Mouse (Mus musculus): ENCODE data around the gene Pcna. TPM values are rescaled to one million over a fixed set of nuclear protein-coding genes. Genes with fewer than 3 reads are reported as not detected.

Pcna gene
- total and polyA plus RNA-seq, 3 experiments, result 308 to 541 (median 427) TPM

- Histone ChIP-seq H3K27ac (ENCODE audit: control insufficient read depth, low read depth, low read length) (no peak overlapping the region), H3K9ac (ENCODE audit: control insufficient read depth, low read depth, low read length, poor library complexity, severe bottlenecking) (no peak overlapping the region)
- TF ChIP-seq POLR2A (IDR thresholded peaks at IDR 0.05; ENCODE audit: control insufficient read depth in 1 of 2, insufficient read depth in 1 of 2, low read depth in 1 of 2, low read length in 2 of 2, poor library complexity in 1 of 2) (no peak), ETS1 (IDR thresholded peaks at IDR 0.05; ENCODE audit: low read depth, low read length) (no peak), ELF1 (IDR thresholded peaks at IDR 0.05; ENCODE audit: low read depth, low read length) (no peak), MAZ (IDR thresholded peaks at IDR 0.05; ENCODE audit: low read depth, low read length) (no peak), MAX (IDR thresholded peaks at IDR 0.05; ENCODE audit: low read length) (no peak), MXI1 (IDR thresholded peaks at IDR 0.05; ENCODE audit: low read depth, low read length) (no peak)
These were observed 31.5 kb upstream of the Pcna start for GRCm38 (mm10) chr2:132284492-132285139.

GRCm38 (mm10) chr2:132283236-132284070 is 30.3 kb upstream of the Pcna start:
- H3K79me2 ChIP-seq (ENCODE audit: control insufficient read depth, insufficient read depth, low read length, poor library complexity), result 0 out of 2 replicates have a peak, but pooled peaks cover 2% of the 10 kb centered on the region
- H3K36me3 ChIP-seq (ENCODE audit: control insufficient read depth in 1 of 2, insufficient read depth in 2 of 2, low read length in 2 of 2), result peaks cover 0 to 11% of the 10 kb centered on the region in 2 experiments; a peak in 3 of 4 replicates
- peak overlapping the region; percentile 24; the same call in 1 of the 2 replicates for H3K27ac ChIP-seq (ENCODE audit: control insufficient read depth, low read depth, low read length)
- no peak overlapping the region for H3K4me3 ChIP-seq (ENCODE audit: control insufficient read depth in 1 of 2, insufficient read depth in 1 of 2, low read depth in 2 of 2, low read length in 2 of 2)
- peak; percentile 47 for DNase-seq (ENCODE audit: low read depth, low spot score)
- H3K9me3 ChIP-seq (replicated peaks; ENCODE audit: insufficient read depth, low read length), result no peaks in the 10 kb centered on the region
- no peaks in the 10 kb centered on the region for H3K27me3 ChIP-seq (ENCODE audit: control insufficient read depth in 1 of 2, insufficient read depth in 2 of 2, low read length in 2 of 2)
- H3K9ac ChIP-seq (ENCODE audit: control insufficient read depth, low read depth, low read length, poor library complexity, severe bottlenecking), result no peak overlapping the region; the same call in 1 of the 2 replicates
- H3K4me1 ChIP-seq (ENCODE audit: control insufficient read depth in 1 of 2, insufficient read depth in 2 of 2, low read length in 2 of 2), result peaks cover 0 to 6% of the 10 kb centered on the region in 2 experiments; a peak in 2 of 4 replicates
- peak; percentile 77 for TF ChIP-seq MAX (IDR thresholded peaks at IDR 0.05; ENCODE audit: low read length)
- peak; percentile 90 for TF ChIP-seq MXI1 (IDR thresholded peaks at IDR 0.05; ENCODE audit: low read depth, low read length)
- TF ChIP-seq EP300 (IDR thresholded peaks at IDR 0.05; ENCODE audit: low read depth in 1 of 2, low read length in 2 of 2), result no peak; a peak in 1 of 4 replicates
- TF ChIP-seq BHLHE40 (IDR thresholded peaks at IDR 0.05; ENCODE audit: borderline replicate concordance, low read depth, low read length), result peak; percentile 95
- TF ChIP-seq MYC (IDR thresholded peaks at IDR 0.05; ENCODE audit: low read depth, low read length), result 0 out of 2 replicates have a peak, but pooled peaks have one; percentile 54
- TF ChIP-seq USF1 (IDR thresholded peaks at IDR 0.05; ENCODE audit: low read depth, low read length), result 0 out of 2 replicates have a peak, but pooled peaks have one; percentile 28
- TF ChIP-seq TAL1 (IDR thresholded peaks at IDR 0.05; ENCODE audit: low read length), result no peak
- 0 out of 2 replicates have a peak, but pooled peaks have one; percentile 19 for TF ChIP-seq ETS1 (IDR thresholded peaks at IDR 0.05; ENCODE audit: low read depth, low read length)
- TF ChIP-seq NRF1 (IDR thresholded peaks at IDR 0.05; ENCODE audit: insufficient read depth, low read depth, low read length, poor library complexity, severe bottlenecking), result no peak
- no peak for TF ChIP-seq E2F4 (IDR thresholded peaks at IDR 0.05; ENCODE audit: borderline replicate concordance, low read depth, low read length)
- peak; percentile 58 for TF ChIP-seq SIN3A (IDR thresholded peaks at IDR 0.05; ENCODE audit: low read length)

More at GRCm38 (mm10) chr2:132284492-132285139, 31.5 kb upstream of the Pcna start:
- DNase-seq (ENCODE audit: low read depth, low spot score), result no peak
- H3K4me1 ChIP-seq (ENCODE audit: control insufficient read depth in 1 of 2, insufficient read depth in 2 of 2, low read length in 2 of 2), result peaks cover 0 to 8% of the 10 kb centered on the region in 2 experiments; a peak in 2 of 4 replicates
- no peaks in the 10 kb centered on the region for H3K27me3 ChIP-seq (ENCODE audit: control insufficient read depth in 1 of 2, insufficient read depth in 2 of 2, low read length in 2 of 2)
- no peaks in the 10 kb centered on the region for H3K9me3 ChIP-seq (replicated peaks; ENCODE audit: insufficient read depth, low read length)
- no peak overlapping the region for H3K4me3 ChIP-seq (ENCODE audit: control insufficient read depth in 1 of 2, insufficient read depth in 1 of 2, low read depth in 2 of 2, low read length in 2 of 2)
- H3K79me2 ChIP-seq (ENCODE audit: control insufficient read depth, insufficient read depth, low read length, poor library complexity), result no peaks in the 10 kb centered on the region
- H3K36me3 ChIP-seq (ENCODE audit: control insufficient read depth in 1 of 2, insufficient read depth in 2 of 2, low read length in 2 of 2), result peaks cover 0 to 13% of the 10 kb centered on the region in 2 experiments; a peak in 2 of 4 replicates
